9 mouse cellular contexts compared by ENCODE assay signal in the genomic region with DNA sequence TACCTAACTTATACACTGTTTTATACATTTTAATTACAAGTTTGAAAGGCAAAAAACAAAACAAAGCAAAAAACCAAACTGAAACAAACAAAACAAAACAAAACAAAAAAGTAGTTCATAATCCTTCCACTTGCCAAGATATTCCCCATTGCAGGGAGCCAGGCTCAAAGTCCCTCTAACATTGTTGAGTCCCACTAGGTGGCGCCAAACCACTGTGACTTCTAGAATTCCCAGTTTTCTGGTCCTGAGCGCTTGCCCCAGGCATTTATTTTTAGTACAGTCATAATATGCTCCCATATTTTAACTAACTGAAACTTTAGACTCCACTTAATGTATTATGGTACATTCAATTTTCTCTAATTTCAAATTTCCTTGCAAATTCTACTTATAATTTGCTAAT. TPM values are rescaled to one million over a fixed set of nuclear protein-coding genes. Genes with fewer than 3 reads are reported as not detected.
DNase-seq lines count a peak whose midpoint lies in the region; ATAC-seq and TF ChIP-seq lines count a peak whose summit lies in the region.
"Had no signal": no experiment of that assay in that cellular context is flagged by ENCODE, and none has a peak within 500 bp of the region (broad histone marks: within the 10 kb centered on the region; RNA-seq: fewer than 3 reads in every experiment).

No protein-coding gene starts in this region.

- H3K4me2 ChIP-seq in kidney, postnatal 0 days (ENCODE audit: low read length) = no peak overlapping the region
- no peak overlapping the region for H3K4me2 ChIP-seq in liver, embryonic 14.5 days (ENCODE audit: low read depth)

- H3K4me3 ChIP-seq in thymus, adult 2 months (ENCODE audit: control insufficient read depth, insufficient read depth, low read length) = no peak overlapping the region
- no peak overlapping the region for H3K4me3 ChIP-seq in cerebellum, adult 2 months (replicated peaks; ENCODE audit: insufficient read depth, low read depth, low read length)
- H3K4me3 ChIP-seq in kidney, postnatal 0 days (replicated peaks; ENCODE audit: low read depth, low read length) = no peak overlapping the region
- H3K4me3 ChIP-seq in liver, embryonic 14.5 days (ENCODE audit: insufficient read depth in 1 of 2, low read depth in 2 of 2, low read length in 2 of 2) = no peak overlapping the region

- no peaks in the 10 kb centered on the region for H3K4me1 ChIP-seq in thymus, adult 2 months (replicated peaks; ENCODE audit: control insufficient read depth, insufficient read depth, low read length)
- no peaks in the 10 kb centered on the region for H3K4me1 ChIP-seq in cerebellum, adult 2 months (ENCODE audit: control insufficient read depth, insufficient read depth, low read length)
- no peaks in the 10 kb centered on the region for H3K4me1 ChIP-seq in kidney, postnatal 0 days (replicated peaks; ENCODE audit: insufficient read depth, low read length)
- H3K4me1 ChIP-seq in liver, embryonic 14.5 days (replicated peaks; ENCODE audit: control insufficient read depth in 2 of 2, insufficient read depth in 2 of 2, low read length in 1 of 2) = no peaks in the 10 kb centered on the region

- H3K27me3 ChIP-seq in thymus, adult 2 months (ENCODE audit: control insufficient read depth, insufficient read depth, low read length) = no peaks in the 10 kb centered on the region
- H3K27me3 ChIP-seq in cerebellum, adult 2 months (ENCODE audit: control insufficient read depth, insufficient read depth, low read length) = no peaks in the 10 kb centered on the region
- H3K27me3 ChIP-seq in kidney, postnatal 0 days (ENCODE audit: insufficient read depth, low read length) = no peaks in the 10 kb centered on the region
- H3K27me3 ChIP-seq in liver, embryonic 14.5 days (ENCODE audit: control insufficient read depth, insufficient read depth, low read length) = no peaks in the 10 kb centered on the region

- no peak for TF ChIP-seq POLR2A in thymus, adult 2 months (IDR thresholded peaks at IDR 0.05; ENCODE audit: control insufficient read depth, extremely low read depth, insufficient read depth, low read length, poor library complexity)
- no peak for TF ChIP-seq POLR2A in cerebellum, adult 2 months (IDR thresholded peaks at IDR 0.05; ENCODE audit: borderline replicate concordance, insufficient read depth, low read length)

- WGBS in thymus, adult 2 months = 12% methylated on average over 2 of the region's 2 CpGs
- 10% methylated on average over 2 of the region's 2 CpGs for WGBS in cerebellum, adult 2 months
- WGBS in kidney, postnatal 0 days = 8% methylated on average over 2 of the region's 2 CpGs
- 10% methylated on average over 2 of the region's 2 CpGs for WGBS in liver, embryonic 14.5 days (ENCODE audit: insufficient replicate concordance)

- ATAC-seq in kidney, postnatal 0 days (replicated peaks; ENCODE audit: low FRiP score, low read depth) = 0 out of 2 replicates have a peak, but pooled peaks have one; percentile 65
- ATAC-seq in liver, embryonic 14.5 days (ENCODE audit: insufficient read depth) = no peak

- no peaks in the 10 kb centered on the region for H3K9me3 ChIP-seq in kidney, postnatal 0 days (replicated peaks; ENCODE audit: low read length)
- H3K9me3 ChIP-seq in liver, embryonic 14.5 days (ENCODE audit: control insufficient read depth, low read length) = no peaks in the 10 kb centered on the region

- no peaks in the 10 kb centered on the region for H3K36me3 ChIP-seq in thymus, adult 2 months (ENCODE audit: control insufficient read depth, insufficient read depth, low read length)
- no peaks in the 10 kb centered on the region for H3K36me3 ChIP-seq in kidney, postnatal 0 days (ENCODE audit: insufficient read depth, low read length)
- H3K36me3 ChIP-seq in liver, embryonic 14.5 days (replicated peaks; ENCODE audit: control insufficient read depth, insufficient read depth, low read depth) = no peaks in the 10 kb centered on the region

- no peak for TF ChIP-seq CTCF in thymus, adult 2 months (IDR thresholded peaks at IDR 0.05; ENCODE audit: borderline replicate concordance, control insufficient read depth, extremely low read depth, insufficient read depth, low read length, poor library complexity)
- TF ChIP-seq CTCF in cerebellum, adult 2 months (IDR thresholded peaks at IDR 0.05; ENCODE audit: borderline replicate concordance, insufficient read depth, low read depth, low read length) = peak; percentile 62; the same call in 1 of the 2 replicates
- TF ChIP-seq CTCF in kidney, postnatal 0 days (IDR thresholded peaks at IDR 0.05; ENCODE audit: low read depth) = peak; percentile 86
- TF ChIP-seq CTCF in liver, embryonic 14.5 days (IDR thresholded peaks at IDR 0.05; ENCODE audit: low read depth) = peak; percentile 64

- no peak overlapping the region for H3K27ac ChIP-seq in thymus, adult 2 months (ENCODE audit: control insufficient read depth, insufficient read depth, low read length)
- no peak overlapping the region for H3K27ac ChIP-seq in cerebellum, adult 2 months (ENCODE audit: insufficient read depth, low read length)
- no peak overlapping the region for H3K27ac ChIP-seq in kidney, postnatal 0 days
- no peak overlapping the region for H3K27ac ChIP-seq in liver, embryonic 14.5 days

- DNase-seq in thymus, adult 2 months = peak; percentile 25
- no peak for DNase-seq in thymus, adult 18-20 months
- DNase-seq in cerebellum, adult 2 months = peak; percentile 28 to 49
- peak; percentile 60 for DNase-seq in forelimb bud, embryonic 11.5 days (ENCODE audit: low read depth, low spot score)
- DNase-seq in kidney, postnatal 0 days (ENCODE audit: low spot score) = peak; percentile 86
- DNase-seq in liver, embryonic 14.5 days (ENCODE audit: low read depth in 3 of 3, low spot score in 3 of 3) = peak in 1 of 3 experiments; percentile 15
- DNase-seq in retina, adult 2 months (ENCODE audit: low read depth, low spot score) = peak; percentile 28
- peak; percentile 26 to 73 for DNase-seq in urinary bladder, postnatal 4 days (ENCODE audit: low spot score in 2 of 2)

- no peak for TF ChIP-seq EP300 in liver, embryonic 14.5 days (IDR thresholded peaks at IDR 0.05; ENCODE audit: low read depth)

- no peak overlapping the region for H3K9ac ChIP-seq in kidney, postnatal 0 days (ENCODE audit: low read depth, low read length)
- H3K9ac ChIP-seq in liver, embryonic 14.5 days (replicated peaks) = no peak overlapping the region

RNA-seq across cellular contexts. Expression of a gene that starts 4.9 kb away (rescaled TPM):
- polyA plus RNA-seq in thymus, adult 2 months (2012; rRNA removed) = 0.13 TPM in 1 of 2 replicates, not detected in the other
- not detected in 2 replicates for polyA plus RNA-seq in cerebellum, adult 2 months (2012; rRNA removed)
- polyA plus RNA-seq in kidney, postnatal 0 days (2015; fragmentation: Nextera tagmentation; extraction: Ambion mirVana) = not detected in 2 replicates
- not detected in 2 replicates for polyA plus RNA-seq in liver, embryonic 14.5 days (2012; rRNA removed)
- polyA plus RNA-seq in liver, embryonic 14.5 days (2014; fragmentation: Nextera tagmentation; extraction: Ambion mirVana) = not detected in 2 replicates
- polyA plus RNA-seq: frontal cortex, adult 2 months had no signal

RNA-seq across cellular contexts. Expression of a gene that starts 10.7 kb away (rescaled TPM):
- polyA plus RNA-seq in thymus, adult 2 months (2012; rRNA removed) = 1.6 and 1.8 TPM in 2 replicates
- 0.08 TPM in 2 replicates for polyA plus RNA-seq in cerebellum, adult 2 months (2012; rRNA removed)
- polyA plus RNA-seq in kidney, postnatal 0 days (2015; fragmentation: Nextera tagmentation; extraction: Ambion mirVana) = 2.3 and 3.3 TPM in 2 replicates
- 1.3 and 1.4 TPM in 2 replicates for polyA plus RNA-seq in liver, embryonic 14.5 days (2012; rRNA removed)
- polyA plus RNA-seq in liver, embryonic 14.5 days (2014; fragmentation: Nextera tagmentation; extraction: Ambion mirVana) = 2.3 and 3.2 TPM in 2 replicates

RNA-seq across cellular contexts. Expression of a gene that starts 32.3 kb away (rescaled TPM):
- polyA plus RNA-seq in thymus, adult 2 months (2012; rRNA removed) = 0.62 and 1.2 TPM in 2 replicates
- polyA plus RNA-seq in cerebellum, adult 2 months (2012; rRNA removed) = 0.95 and 1.3 TPM in 2 replicates
- polyA plus RNA-seq in kidney, postnatal 0 days (2015; fragmentation: Nextera tagmentation; extraction: Ambion mirVana) = 0.42 and 0.84 TPM in 2 replicates
- polyA plus RNA-seq in liver, embryonic 14.5 days (2012; rRNA removed) = 1.5 and 3.0 TPM in 2 replicates
- polyA plus RNA-seq in liver, embryonic 14.5 days (2014; fragmentation: Nextera tagmentation; extraction: Ambion mirVana) = 5.5 and 8.9 TPM in 2 replicates

RNA-seq across cellular contexts. Expression of a gene that starts 48.7 kb away (rescaled TPM):
- not detected in 2 replicates for polyA plus RNA-seq in thymus, adult 2 months (2012; rRNA removed)
- 0.16 and 0.23 TPM in 2 replicates for polyA plus RNA-seq in cerebellum, adult 2 months (2012; rRNA removed)
- polyA plus RNA-seq in kidney, postnatal 0 days (2015; fragmentation: Nextera tagmentation; extraction: Ambion mirVana) = not detected in 2 replicates
- polyA plus RNA-seq in liver, embryonic 14.5 days (2012; rRNA removed) = 0.02 TPM in 1 of 2 replicates, not detected in the other
- polyA plus RNA-seq in liver, embryonic 14.5 days (2014; fragmentation: Nextera tagmentation; extraction: Ambion mirVana) = not detected in 2 replicates

Comparison
In these comparisons a context has a peak if more than half of its experiments do, and no peak if none do; other contexts are left out.
1. DNase-seq: peak in thymus, adult 2 months (single experiment), cerebellum, adult 2 months (2 of 2), forelimb bud, embryonic 11.5 days (single experiment), kidney, postnatal 0 days (single experiment), retina, adult 2 months (single experiment) and urinary bladder, postnatal 4 days (2 of 2); none in thymus, adult 18-20 months (0 of 2).